Mouse (Mus musculus): ENCODE measurements around the gene Socs3. TPM values are rescaled to one million over a fixed set of nuclear protein-coding genes. Genes with fewer than 3 reads are reported as not detected.

Socs3 gene
- polyA plus RNA-seq, 1 experiment: 5.4 TPM

DNA sequence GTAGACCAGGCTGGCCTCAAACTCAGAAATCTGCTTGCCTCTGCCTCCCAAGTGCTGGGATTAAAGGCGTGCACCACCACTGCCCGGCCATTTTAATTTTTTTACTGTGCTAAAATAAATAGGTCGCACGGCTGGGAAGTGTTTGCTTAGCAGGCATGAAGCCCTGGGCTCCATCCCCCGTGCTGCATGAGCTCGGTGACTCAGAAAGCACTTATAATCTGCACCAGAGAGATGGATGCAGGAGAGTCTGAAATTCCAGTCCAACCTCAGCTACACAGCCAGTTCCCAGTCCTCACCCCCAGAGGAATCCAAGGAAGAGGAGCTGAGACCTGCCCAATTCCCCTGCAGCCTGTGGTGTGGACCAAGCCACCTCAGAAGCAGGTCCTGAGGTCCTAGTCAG is 45.4 kb downstream of the Socs3 start:
- DNase-seq (ENCODE audit: low read depth): no peak

- no peak for DNase-seq (ENCODE audit: low read depth)
Measured at GRCm38 (mm10) chr11:117923279-117923678, 46.6 kb downstream of the Socs3 start.

GRCm38 (mm10) chr11:117919211-117919610 is 50.6 kb downstream of the Socs3 start:
- DNase-seq (ENCODE audit: low read depth): no peak

DNA sequence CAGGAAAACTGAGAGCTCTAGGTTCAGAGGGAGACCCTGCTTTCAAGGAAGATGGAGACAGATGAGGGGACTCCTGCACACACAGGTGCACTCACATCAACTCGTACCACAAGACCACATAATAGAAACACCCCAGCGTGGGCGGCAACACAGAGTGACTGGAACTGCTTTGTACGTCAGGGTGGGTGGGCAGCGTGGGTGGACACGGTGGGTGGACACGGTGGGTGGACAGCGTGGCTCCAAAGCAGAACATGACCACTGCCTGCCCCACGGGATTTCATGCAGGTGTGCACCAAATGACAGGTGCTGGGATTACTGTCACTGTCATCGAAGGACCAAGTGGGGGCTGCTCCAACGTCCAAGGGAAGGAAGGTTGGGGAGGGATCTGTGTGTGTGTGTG is 51.3 kb downstream of the Socs3 start:
- no peak for DNase-seq (ENCODE audit: low read depth)

Other genes with a start within 250 kb of the Socs3 start
- 4.9 and 5.8 TPM in 2 replicates for gene Tmc8, start 188.0 kb downstream of the Socs3 start, polyA plus RNA-seq (2012; rRNA removed)
- gene Tmc6, start 187.8 kb downstream of the Socs3 start, polyA plus RNA-seq (2012; rRNA removed): 42.5 and 49.8 TPM in 2 replicates
- gene 6030468B19Rik, start 172.4 kb downstream of the Socs3 start, polyA plus RNA-seq (2012; rRNA removed): not detected in 2 replicates
- gene Gm20708, start 160.4 kb downstream of the Socs3 start, polyA plus RNA-seq (2012; rRNA removed): 0.15 TPM in 1 of 2 replicates, not detected in the other
- gene Syngr2, start 160.4 kb downstream of the Socs3 start, polyA plus RNA-seq (2012; rRNA removed): 107 and 133 TPM in 2 replicates
- 5.7 and 8.7 TPM in 2 replicates for gene Afmid, start 144.1 kb downstream of the Socs3 start, polyA plus RNA-seq (2012; rRNA removed)
- 7.2 and 9.8 TPM in 2 replicates for gene Tk1, start 144.0 kb downstream of the Socs3 start, polyA plus RNA-seq (2012; rRNA removed)
- gene Birc5, start 120.8 kb downstream of the Socs3 start, polyA plus RNA-seq (2012; rRNA removed): 1.6 and 2.3 TPM in 2 replicates
- gene Tmem235, start 109.3 kb downstream of the Socs3 start, polyA plus RNA-seq (2012; rRNA removed): not detected in 2 replicates
- 10.7 and 12.5 TPM in 2 replicates for gene Tha1, start 96.6 kb downstream of the Socs3 start, polyA plus RNA-seq (2012; rRNA removed)
- 32.4 and 44.8 TPM in 2 replicates for gene Pgs1, start 16.2 kb upstream of the Socs3 start, polyA plus RNA-seq (2012; rRNA removed)
- gene Dnah17, start 160.6 kb upstream of the Socs3 start, polyA plus RNA-seq (2012; rRNA removed): 0.16 and 0.25 TPM in 2 replicates